Mouse (Mus musculus) erythroid progenitor cell, adult 5-6 weeks (primary cell): Measurements from ENCODE around the gene Cd200. TPM values are rescaled to one million over a fixed set of nuclear protein-coding genes. Genes with fewer than 3 reads are reported as not detected.
"Not testable (repeated sequence)": the region's sequence is repeated elsewhere in the genome, so short reads cannot be mapped to it uniquely, and the experiment has no call there.

ENCODE experiments used
- ATAC-seq: replicated peaks from 2 replicates; pipeline ENCODE4 v1.8.0; 2016; ENCODE audit warnings: moderate number of reproducible peaks, mild to moderate bottlenecking, moderate TSS enrichment, inconsistent platforms; ENCODE audit not compliant: poor library complexity, low FRiP score, severe bottlenecking
- total RNA-seq, 2 experiments: library from RNA; stranded (forward) in 1 of 2; stranded (reverse) in 1 of 2; fragments of 150-400 nt in 1 of 2; fragments of 186-747, 209-891 nt in 1 of 2; gene quantifications; 2 replicates each; pipeline versions ENCODE4 v1.2.3 to v1.2.4; 2015 to 2017; ENCODE audit warnings: low replicate concordance in 2 of 2

Cd200 gene
- total RNA-seq, 2 experiments from 2014 or later = 0.42 TPM; not detected in 1

DNA sequence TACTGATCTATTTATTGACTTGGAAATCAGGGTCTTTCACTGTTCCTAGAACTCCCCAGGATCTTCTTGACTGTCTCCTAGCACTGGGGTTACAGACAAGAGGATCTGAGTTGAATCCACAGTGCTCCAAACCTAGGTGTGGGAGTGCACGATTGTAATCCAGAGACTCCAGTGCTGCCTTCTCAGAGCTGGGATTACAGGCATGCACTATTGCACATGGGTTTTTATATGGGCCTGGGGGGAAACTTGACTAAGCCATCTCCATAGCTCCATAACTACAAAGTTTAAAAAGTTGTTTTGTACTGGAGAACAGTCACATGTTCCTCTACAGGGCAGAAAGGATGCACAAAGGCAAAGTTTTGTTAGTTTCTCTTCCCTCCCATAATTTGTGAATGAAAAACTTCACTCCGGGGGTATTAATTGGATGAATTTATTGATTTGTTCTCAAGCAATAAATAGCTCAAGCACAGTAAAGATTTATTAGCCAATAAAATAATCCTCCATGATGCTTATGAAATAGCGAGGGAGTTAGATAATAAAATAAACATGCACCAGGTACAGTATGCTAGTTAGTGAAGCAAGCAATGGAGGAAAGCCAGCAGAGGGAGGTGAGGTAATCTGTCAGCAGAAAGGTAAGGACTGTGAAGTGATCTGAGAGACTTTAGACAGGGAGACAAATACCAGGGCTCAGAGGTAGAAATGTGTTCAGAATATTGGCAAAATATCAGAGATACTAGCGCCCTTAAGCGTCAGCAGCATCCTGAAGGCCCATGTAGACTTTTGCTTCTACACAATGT lies 30.5 kb downstream of the Cd200 start:
- no peak for ATAC-seq

- no peak for ATAC-seq
These were observed 31.5 kb downstream of the Cd200 start for GRCm38 (mm10) chr16:45377332-45377731.

DNA sequence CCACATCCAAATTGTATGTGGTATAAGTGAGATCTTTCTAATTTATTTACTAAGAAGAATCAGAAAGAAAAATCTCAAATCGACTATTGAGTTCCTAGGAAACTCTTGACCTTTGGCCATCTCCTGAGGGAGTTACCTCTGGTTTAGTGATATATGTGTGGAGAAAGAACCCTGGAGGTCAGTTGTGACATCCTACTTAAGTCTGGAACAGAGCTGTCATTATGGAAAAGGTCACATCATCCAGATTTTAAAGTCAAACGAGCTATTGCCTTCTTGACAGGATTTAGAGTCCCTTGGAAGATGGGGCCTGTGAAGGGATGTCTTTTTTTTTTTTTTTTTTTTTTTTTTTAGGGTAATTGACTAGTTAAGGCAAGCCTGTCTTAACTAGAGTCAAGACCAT lies 32.0 kb downstream of the Cd200 start:
- ATAC-seq = no peak

DNA sequence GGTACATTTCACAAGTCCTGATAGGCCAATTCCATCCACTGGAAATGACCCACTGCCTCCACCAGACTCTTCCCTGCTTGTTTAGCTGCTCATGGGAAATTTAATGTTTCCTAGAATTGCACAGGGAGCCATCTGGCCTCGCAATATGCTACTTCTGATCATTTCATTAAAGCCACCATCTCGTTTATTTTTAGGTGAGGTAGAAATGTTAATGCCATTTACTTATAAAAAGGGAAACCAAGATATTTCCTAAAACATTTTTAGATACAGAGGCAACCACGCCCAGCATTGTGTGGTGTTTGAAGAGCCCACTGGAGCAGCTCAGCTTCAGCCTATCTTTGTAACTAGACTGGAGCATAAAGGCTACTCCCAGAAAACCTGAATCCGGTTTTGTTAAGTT lies 32.6 kb downstream of the Cd200 start:
- no peak for ATAC-seq

DNA sequence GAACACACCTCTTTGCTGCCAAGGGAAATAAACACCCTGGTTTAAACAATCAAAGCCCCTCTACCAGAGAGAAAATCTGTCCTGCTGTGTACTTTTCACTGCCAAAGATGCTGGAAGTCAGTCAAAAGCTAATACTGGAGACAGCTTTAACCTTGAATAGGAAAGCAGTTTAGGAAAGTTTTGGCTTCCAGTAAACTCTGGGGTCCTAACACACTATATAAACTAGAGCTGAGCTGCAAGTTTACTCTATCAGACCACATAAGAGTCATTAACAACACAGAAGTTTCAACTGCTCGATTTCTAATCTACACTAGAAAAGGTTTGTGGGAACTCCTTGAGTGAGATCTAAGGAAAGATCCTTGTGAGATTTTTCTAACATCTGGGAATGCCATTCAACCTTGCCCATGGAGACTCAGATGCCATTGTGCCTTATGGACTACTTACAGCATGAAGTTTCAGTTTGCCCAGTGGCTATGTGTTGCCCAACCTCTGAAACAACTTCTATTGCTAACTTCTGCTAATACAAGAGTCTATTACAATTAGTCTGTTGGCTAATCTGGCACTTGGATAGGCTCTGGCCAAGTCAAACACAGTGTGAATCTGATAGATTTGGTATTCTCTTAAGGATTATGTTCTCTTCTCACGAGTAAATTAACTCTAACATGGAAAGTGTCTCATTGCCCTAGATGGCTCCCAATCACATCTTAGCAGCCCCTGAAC lies 33.2 kb downstream of the Cd200 start:
- ATAC-seq = no peak

GRCm38 (mm10) chr16:45374074-45374473 lies 34.8 kb downstream of the Cd200 start:
- no peak for ATAC-seq

DNA sequence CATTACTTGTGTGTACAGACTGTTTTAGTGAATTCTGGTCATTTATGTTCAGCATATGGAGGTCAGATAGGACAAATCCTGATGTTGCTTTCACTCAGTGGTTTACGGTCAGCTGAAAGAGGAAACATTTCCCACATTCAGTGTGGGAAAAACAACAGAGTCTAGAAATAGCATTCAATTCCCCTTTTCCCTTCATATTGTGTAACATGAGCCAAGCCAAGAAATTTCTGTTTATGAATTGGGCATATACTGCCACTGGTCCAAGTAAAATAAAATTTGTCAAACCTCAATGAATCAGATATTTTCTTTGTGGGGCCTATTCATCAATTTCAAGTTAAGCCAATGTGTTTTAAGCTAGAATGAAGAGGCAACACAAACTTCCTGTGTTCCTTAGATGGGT lies 37.8 kb downstream of the Cd200 start:
- ATAC-seq = no peak

DNA sequence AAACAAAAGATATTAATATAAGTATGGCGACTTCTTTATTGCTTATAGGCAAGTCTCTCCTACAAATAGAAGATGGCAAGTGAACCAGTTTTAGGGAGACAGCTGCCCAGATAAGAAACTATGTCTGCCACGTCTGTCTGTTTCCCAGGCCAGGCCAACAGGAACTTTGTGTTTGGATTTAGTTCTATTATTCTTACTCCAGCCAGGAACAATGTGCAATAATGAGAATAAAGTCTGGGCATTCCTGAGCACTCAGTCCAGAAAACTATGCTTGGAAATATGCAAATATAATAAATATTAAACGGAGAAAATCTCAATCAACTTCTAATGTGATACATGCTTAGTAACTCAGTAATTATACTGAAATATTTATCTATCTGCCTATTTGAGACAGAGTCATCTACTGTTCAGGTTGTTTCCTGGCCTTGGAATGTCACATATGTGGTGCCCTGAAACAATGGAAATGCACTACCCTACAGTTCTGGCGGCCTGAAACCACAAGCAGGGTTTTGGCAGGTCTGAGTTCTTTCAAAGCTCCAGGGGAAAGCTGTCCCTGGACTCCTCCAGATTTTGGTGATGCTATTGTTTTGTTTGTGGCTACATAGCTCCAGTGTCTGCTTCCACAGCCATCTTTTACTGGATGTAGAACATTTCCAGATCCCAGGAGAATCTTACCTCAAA lies 39.4 kb downstream of the Cd200 start:
- ATAC-seq = no peak

DNA sequence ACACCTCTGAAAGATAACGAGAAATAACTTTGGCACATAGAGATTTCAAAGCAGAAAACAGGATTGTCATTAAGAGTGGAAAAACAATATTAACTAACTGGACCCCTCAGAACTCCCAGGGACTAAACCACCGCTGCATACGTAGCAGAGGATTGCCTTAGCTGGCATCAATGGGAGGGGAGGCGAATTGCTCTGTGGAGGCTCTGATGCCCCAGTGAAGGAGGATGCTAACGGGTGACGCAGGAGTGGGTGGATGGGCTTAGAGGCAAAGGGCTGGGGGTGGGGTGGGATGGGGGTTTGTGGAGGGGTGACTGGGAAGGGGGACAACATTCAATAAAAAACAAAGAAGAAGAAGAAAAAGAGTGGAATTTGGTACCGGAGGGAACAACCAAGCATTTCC lies 42.7 kb downstream of the Cd200 start:
- no peak for ATAC-seq

DNA sequence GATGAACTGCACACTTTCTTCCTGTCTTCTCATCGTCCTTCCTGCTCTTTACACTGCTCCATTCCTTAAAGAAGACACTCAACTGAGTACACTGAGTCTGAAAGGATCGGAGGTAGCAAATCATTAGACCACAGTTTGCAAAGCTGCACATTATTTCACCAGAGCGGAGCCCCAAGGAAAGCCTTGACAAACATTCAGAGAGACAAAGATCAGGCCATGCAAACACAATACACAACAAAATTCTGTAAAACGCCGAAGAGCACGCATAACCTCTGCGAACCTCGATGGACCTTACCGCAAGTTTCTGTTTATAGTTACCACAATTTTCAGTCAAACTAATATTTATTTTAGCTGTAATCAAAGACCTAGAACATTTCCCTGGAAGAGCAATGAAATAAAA lies 43.5 kb downstream of the Cd200 start:
- no peak for ATAC-seq

GRCm38 (mm10) chr16:45364627-45365026 lies 44.2 kb downstream of the Cd200 start:
- ATAC-seq = no peak

- ATAC-seq = no peak
These were observed 45.3 kb downstream of the Cd200 start for GRCm38 (mm10) chr16:45363480-45364045.

DNA sequence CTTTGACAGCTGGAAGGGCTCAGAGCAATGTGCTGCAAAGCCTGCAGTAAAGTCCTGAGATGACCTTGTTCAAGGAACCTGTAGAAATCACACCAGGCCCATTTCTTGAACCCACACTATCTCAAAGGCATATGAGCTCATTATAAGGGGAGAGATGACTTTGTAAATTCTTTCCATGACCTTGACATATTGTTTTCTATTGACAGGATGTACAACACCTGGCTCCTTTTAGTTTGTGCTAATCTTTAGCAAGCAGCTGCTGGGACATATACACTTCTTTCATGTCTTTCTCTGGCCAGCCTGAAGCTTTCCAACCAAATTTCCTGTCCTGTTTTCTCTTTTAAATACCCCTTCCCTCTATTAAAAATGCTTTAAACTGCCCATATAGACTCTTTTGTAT lies 47.4 kb downstream of the Cd200 start:
- no peak for ATAC-seq

DNA sequence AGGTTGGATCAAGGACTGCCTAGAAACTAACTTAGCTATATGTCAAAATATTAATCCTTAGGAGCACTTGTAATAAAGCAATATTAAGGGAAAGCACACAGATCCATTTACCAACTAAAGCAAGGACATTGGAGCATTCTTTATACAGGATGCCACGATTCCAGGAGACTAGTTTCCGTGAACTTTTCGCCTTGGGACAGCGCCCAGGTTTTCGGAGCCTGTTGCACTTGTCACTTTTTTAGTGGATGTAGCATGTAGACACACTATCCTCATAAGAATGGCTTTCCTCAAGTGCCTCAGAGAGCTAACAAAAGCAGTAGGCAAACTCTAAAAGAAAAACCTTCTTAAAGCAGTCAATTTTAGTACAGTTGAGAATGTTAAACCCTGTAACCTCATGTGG lies 50.4 kb downstream of the Cd200 start:
- ATAC-seq = not testable (repeated sequence)

- no peak for ATAC-seq
These were observed 51.7 kb downstream of the Cd200 start for GRCm38 (mm10) chr16:45357134-45357533.

DNA sequence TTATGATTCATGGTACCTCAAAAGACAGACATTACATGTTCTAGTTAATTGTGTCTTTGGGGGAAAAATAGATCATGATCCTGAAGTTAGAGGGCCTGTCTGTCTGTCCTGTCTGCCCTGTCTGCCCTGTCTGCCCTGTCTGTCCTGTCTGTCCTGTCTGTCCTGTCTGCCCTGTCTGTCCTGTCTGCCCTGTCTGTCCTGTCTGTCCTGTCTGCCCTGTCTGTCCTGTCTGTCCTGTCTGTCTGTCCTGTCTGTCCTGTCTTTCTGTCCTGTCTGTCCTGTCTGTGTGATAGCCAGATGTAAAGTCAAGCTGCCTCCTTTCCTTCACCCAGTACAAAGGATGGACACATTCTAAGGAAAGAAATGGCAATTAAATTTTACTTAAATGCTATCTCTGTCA lies 56.0 kb downstream of the Cd200 start:
- peak; percentile 85 for ATAC-seq

DNA sequence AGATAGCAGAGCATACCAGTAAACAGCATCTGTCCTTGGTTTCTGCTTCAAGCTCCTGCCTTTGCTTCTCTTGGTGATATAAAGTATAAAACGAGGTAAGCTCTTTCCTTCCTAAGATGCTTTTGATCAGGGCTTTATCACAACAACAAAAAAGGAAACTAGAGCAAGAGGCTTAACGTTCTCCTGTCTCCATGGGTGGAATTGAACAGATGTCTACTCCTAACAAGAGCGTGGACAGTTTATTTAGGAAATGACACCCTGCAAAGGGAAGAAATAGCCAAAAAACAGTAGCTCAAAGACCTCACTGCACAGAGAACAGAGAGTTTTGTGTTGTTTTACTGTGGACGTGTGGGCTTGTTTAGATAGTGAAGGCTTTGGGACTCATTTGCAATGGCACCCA lies 58.1 kb downstream of the Cd200 start:
- ATAC-seq = no peak

DNA sequence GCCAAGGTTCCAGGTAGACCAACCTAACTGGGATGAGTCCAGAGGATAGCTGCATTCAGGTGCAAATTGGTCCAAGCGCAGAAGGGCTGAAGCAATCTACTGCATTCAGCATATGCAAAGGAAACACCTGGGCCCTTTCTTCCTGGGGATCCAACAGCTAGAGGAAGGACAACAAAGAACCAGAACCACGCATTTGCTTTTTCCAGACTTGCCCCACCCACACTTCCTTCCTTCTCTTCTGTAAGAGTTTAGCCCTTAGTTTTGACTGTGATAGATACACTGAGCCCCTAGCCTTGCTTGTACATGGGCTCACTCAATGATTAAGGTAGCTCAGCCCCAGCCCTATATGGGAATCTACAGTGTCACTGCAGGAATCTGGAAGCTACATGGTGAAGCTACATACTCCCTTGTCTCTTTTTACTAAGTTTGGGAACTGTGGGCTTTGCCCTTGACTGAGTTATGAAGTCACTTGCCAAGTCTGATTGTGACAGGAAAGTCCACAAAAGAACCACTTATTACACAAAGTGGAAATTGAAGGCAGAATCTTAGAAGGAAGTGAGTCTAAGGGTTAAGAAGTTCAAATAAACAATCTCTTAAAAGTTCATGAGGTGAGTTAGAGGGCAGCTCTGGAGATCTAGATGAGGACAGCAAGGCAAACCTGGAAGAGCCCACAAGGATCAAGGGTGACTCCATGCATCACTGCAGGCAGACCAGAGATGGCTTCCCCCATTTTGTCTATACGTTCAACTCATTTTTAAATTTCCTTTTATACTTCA lies 59.1 kb downstream of the Cd200 start:
- no peak for ATAC-seq

DNA sequence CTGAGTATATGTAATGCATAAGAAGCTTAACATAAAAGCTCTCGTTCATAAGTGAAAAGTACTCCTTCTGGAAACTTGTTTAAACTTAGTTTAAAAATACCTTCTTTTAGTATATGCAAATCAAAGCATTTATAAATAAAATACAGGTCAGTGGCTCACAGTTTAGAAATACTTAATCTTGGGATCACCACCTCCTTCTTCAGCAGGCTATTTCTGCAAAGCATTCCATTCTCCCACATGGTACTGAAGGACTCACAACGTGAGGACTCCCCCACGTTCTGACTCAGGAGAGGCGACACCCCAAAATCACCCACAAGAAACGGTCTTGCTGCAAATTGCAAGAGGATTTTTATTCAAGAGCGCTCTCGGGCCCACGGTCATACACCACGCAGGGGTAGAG lies 60.6 kb downstream of the Cd200 start:
- ATAC-seq = not testable (repeated sequence)

DNA sequence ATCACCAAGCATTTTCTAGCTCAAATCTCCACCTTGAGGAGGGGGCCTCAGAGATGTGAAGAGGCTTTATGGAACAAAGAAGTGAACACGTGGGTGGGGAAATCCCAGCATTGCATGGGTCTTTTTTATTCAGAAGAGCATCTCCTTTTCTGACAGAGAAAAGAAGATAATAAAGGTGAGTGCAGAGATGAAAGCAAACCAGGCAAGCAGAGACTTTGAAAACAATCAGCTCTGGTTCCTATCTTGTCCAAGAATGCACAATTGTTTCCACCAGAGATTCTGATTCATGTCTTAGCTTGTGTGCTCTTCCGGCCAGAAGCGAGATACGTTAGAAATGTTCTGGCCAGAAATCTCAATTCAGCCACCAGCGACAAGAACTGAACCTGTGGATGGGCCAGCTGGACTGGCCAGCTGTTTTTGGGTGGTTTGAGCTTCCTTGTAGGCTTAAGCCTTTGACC lies 61.9 kb downstream of the Cd200 start:
- no peak for ATAC-seq
